Comparison of ENCODE assay signal across 8 mouse cellular contexts in the genomic region with DNA sequence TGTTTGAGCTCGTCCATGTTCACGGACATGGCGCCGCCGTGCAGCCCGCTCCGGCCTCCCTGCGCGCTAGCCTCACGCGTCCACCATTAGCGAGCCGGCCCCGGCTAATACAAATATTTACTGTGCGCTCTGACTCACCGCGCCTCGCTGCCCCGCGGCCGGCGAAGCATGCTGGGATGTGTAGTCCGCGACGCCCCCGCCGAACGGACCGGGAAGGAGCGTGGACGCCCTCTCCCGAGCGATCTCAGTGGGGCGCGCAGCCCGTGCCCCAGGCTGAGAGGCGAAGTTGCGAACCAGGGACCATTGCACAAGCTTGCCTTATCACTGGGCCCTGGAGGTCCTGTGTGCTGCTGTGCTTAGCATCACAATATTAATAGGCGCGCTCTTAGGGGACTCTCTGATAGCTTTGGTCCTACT. TPM values are rescaled to one million over a fixed set of nuclear protein-coding genes. Genes with fewer than 3 reads are reported as not detected.
DNase-seq lines count a peak whose midpoint lies in the region; ATAC-seq and TF ChIP-seq lines count a peak whose summit lies in the region.

No protein-coding gene starts in this region.

- DNase-seq in G1E (ENCODE audit: low spot score): peak; percentile 85
- DNase-seq in cerebellum, adult 18-20 months: peak; percentile 93
- peak; percentile 87 to 92 for DNase-seq in heart, postnatal 36 days
- DNase-seq in layer of hippocampus, adult 8-10 months (ENCODE audit: low spot score in 2 of 2): peak; percentile 88 to 92
- DNase-seq in lung, embryonic 14.5 days: peak; percentile 94
- peak; percentile 86 for DNase-seq in testis, postnatal 14 days (ENCODE audit: low spot score)

- H3K27me3 ChIP-seq in G1E (ENCODE audit: insufficient read depth, low read length): no peaks in the 10 kb centered on the region
- H3K27me3 ChIP-seq in forebrain, embryonic 16.5 days (replicated peaks; ENCODE audit: control insufficient read depth, insufficient read depth, low read length): no peaks in the 10 kb centered on the region
- H3K27me3 ChIP-seq in lung, embryonic 14.5 days (ENCODE audit: insufficient read depth, low read length): no peaks in the 10 kb centered on the region

- ATAC-seq in G1E (ENCODE audit: extremely low read depth, insufficient number of reproducible peaks, low FRiP score, poor library complexity, severe bottlenecking): peak; percentile 24; the same call in 1 of the 2 replicates
- peak; percentile 76 for ATAC-seq in forebrain, embryonic 16.5 days
- peak; percentile 73 for ATAC-seq in lung, embryonic 14.5 days (ENCODE audit: insufficient read depth)
- ATAC-seq in neutrophil, adult 5-6 weeks (ENCODE audit: extremely low read depth, insufficient number of reproducible peaks, low FRiP score, poor library complexity, severe bottlenecking): peak; percentile 46

- peak overlapping the region; percentile 89 for H3K4me3 ChIP-seq in G1E (ENCODE audit: low read depth, low read length)
- H3K4me3 ChIP-seq in forebrain, embryonic 16.5 days (replicated peaks; ENCODE audit: low read length): peak overlapping the region; percentile 92
- peak overlapping the region; percentile 80 for H3K4me3 ChIP-seq in lung, embryonic 14.5 days (ENCODE audit: low read depth, low read length)

- intact Hi-C loops in heart, postnatal 36 days (cut with DNase I): loop anchor here (2.0 kb wide), 1 partner anchor 33 kb away; no protein-coding TSS in a partner anchor

- TF ChIP-seq CTCF in G1E (IDR thresholded peaks at IDR 0.05; ENCODE audit: low read depth, low read length): no peak
- TF ChIP-seq CTCF in lung, embryonic 14.5 days (IDR thresholded peaks at IDR 0.05; ENCODE audit: low read depth): peak; percentile 38

- peak overlapping the region; percentile 99 for H3K27ac ChIP-seq in forebrain, embryonic 16.5 days (ENCODE audit: low read length)
- H3K27ac ChIP-seq in lung, embryonic 14.5 days (ENCODE audit: low read depth): peak overlapping the region; percentile 100

- peak overlapping the region; percentile 78 for H3K9ac ChIP-seq in forebrain, embryonic 16.5 days (replicated peaks; ENCODE audit: low read depth, low read length)
- H3K9ac ChIP-seq in lung, embryonic 14.5 days: peak overlapping the region; percentile 88

- peaks cover 74% of the 10 kb centered on the region for H3K4me1 ChIP-seq in G1E (ENCODE audit: insufficient read depth, low read depth, low read length)
- peaks cover 33% of the 10 kb centered on the region for H3K4me1 ChIP-seq in forebrain, embryonic 16.5 days (replicated peaks; ENCODE audit: control insufficient read depth, insufficient read depth, low read length)
- H3K4me1 ChIP-seq in lung, embryonic 14.5 days (ENCODE audit: insufficient read depth): peaks cover 19% of the 10 kb centered on the region

- no peaks in the 10 kb centered on the region for H3K9me3 ChIP-seq in G1E (replicated peaks)
- H3K9me3 ChIP-seq in forebrain, embryonic 16.5 days (ENCODE audit: control insufficient read depth, low read length): no peaks in the 10 kb centered on the region
- no peaks in the 10 kb centered on the region for H3K9me3 ChIP-seq in lung, embryonic 14.5 days (ENCODE audit: low read depth, low read length)

- peak overlapping the region; percentile 62 for H3K4me2 ChIP-seq in forebrain, embryonic 16.5 days (ENCODE audit: low read length)
- peak overlapping the region; percentile 95 for H3K4me2 ChIP-seq in lung, embryonic 14.5 days

- under 1% methylated on average over 40 of the region's 40 CpGs for WGBS in forebrain, embryonic 16.5 days
- WGBS in lung, embryonic 14.5 days: under 1% methylated on average over 40 of the region's 40 CpGs

- H3K36me3 ChIP-seq in G1E (replicated peaks): peaks cover 36% of the 10 kb centered on the region
- no peaks in the 10 kb centered on the region for H3K36me3 ChIP-seq in forebrain, embryonic 16.5 days (ENCODE audit: control insufficient read depth, insufficient read depth)
- peaks cover 18% of the 10 kb centered on the region for H3K36me3 ChIP-seq in lung, embryonic 14.5 days (ENCODE audit: insufficient read depth)

RNA-seq across cellular contexts. Expression of gene Ubald1, which starts 0.4 kb away (rescaled TPM):
- 58.9 and 70.4 TPM in 2 replicates for total RNA-seq in G1E (2014; fragmentation: Nextera tagmentation)
- total RNA-seq in G1E (2017): 6.9 and 7.2 TPM in 2 replicates
- 189 and 228 TPM in 2 replicates for polyA plus RNA-seq in G1E (2012)
- polyA plus RNA-seq in forebrain, embryonic 16.5 days (2015; fragmentation: Nextera tagmentation; extraction: Ambion mirVana): 49.9 and 51.8 TPM in 2 replicates
- 10 to 100 TPM; 20.0 to 21.6 TPM for total RNA-seq in heart, postnatal 36 days (2021)
- total RNA-seq in layer of hippocampus, adult 8-10 months (2022): 10 to 100 TPM; 76.3 to 89.8 (median 82.7) TPM
- polyA plus RNA-seq in lung, embryonic 14.5 days (2014; fragmentation: Nextera tagmentation; extraction: Ambion mirVana): 38.7 and 39.3 TPM in 2 replicates
- total RNA-seq in neutrophil, adult 5-6 weeks (2017): 33.1 and 36.3 TPM in 2 replicates

RNA-seq across cellular contexts. Expression of gene Mgrn1, which starts 6.3 kb away (rescaled TPM):
- total RNA-seq in G1E (2014; fragmentation: Nextera tagmentation) (30.4 and 32.1 TPM in 2 replicates), G1E (2017) (16.1 and 18.6 TPM in 2 replicates)
- 19.3 and 22.5 TPM in 2 replicates for polyA plus RNA-seq in G1E (2012)
- polyA plus RNA-seq in forebrain, embryonic 16.5 days (2015; fragmentation: Nextera tagmentation; extraction: Ambion mirVana): 104 and 108 TPM in 2 replicates
- 100 to 1,000 TPM; 154 to 155 TPM for total RNA-seq in heart, postnatal 36 days (2021)
- 100 to 1,000 TPM; 204 to 222 (median 214) TPM for total RNA-seq in layer of hippocampus, adult 8-10 months (2022)
- polyA plus RNA-seq in lung, embryonic 14.5 days (2014; fragmentation: Nextera tagmentation; extraction: Ambion mirVana): 88.0 and 88.8 TPM in 2 replicates
- 78.8 and 85.0 TPM in 2 replicates for total RNA-seq in neutrophil, adult 5-6 weeks (2017)

RNA-seq across cellular contexts. Expression of gene 4930562C15Rik, which starts 44.5 kb away (rescaled TPM):
- total RNA-seq in G1E (2014; fragmentation: Nextera tagmentation) (not detected in 2 replicates), G1E (2017) (0.06 and 0.16 TPM in 2 replicates)
- not detected in 2 replicates for polyA plus RNA-seq in G1E (2012)
- polyA plus RNA-seq in forebrain, embryonic 16.5 days (2015; fragmentation: Nextera tagmentation; extraction: Ambion mirVana): 0.15 and 0.80 TPM in 2 replicates
- total RNA-seq in heart, postnatal 36 days (2021): not detected
- not detected for total RNA-seq in layer of hippocampus, adult 8-10 months (2022)
- 1.0 and 1.1 TPM in 2 replicates for polyA plus RNA-seq in lung, embryonic 14.5 days (2014; fragmentation: Nextera tagmentation; extraction: Ambion mirVana)
- 0.58 and 2.6 TPM in 2 replicates for total RNA-seq in neutrophil, adult 5-6 weeks (2017)

RNA-seq across cellular contexts. Expression of gene Nudt16l1, which starts 58.8 kb away (rescaled TPM):
- total RNA-seq in G1E (2014; fragmentation: Nextera tagmentation) (21.7 and 23.1 TPM in 2 replicates), G1E (2017) (20.5 and 21.6 TPM in 2 replicates)
- polyA plus RNA-seq in G1E (2012): 37.8 and 42.9 TPM in 2 replicates
- 139 and 148 TPM in 2 replicates for polyA plus RNA-seq in forebrain, embryonic 16.5 days (2015; fragmentation: Nextera tagmentation; extraction: Ambion mirVana)
- 10 to 100 TPM; 20.5 to 21.3 TPM for total RNA-seq in heart, postnatal 36 days (2021)
- 10 to 100 TPM; 75.3 to 81.3 (median 78.2) TPM for total RNA-seq in layer of hippocampus, adult 8-10 months (2022)
- polyA plus RNA-seq in lung, embryonic 14.5 days (2014; fragmentation: Nextera tagmentation; extraction: Ambion mirVana): 145 and 154 TPM in 2 replicates
- total RNA-seq in neutrophil, adult 5-6 weeks (2017): 9.9 and 17.4 TPM in 2 replicates

Comparison
In these comparisons a context has a peak if more than half of its experiments do, and no peak if none do; other contexts are left out.
1. Peak in every context shown above with its lines: DNase-seq, ATAC-seq, H3K4me3 ChIP-seq and H3K27ac ChIP-seq.
2. ATAC-seq: peak in every context shown above with its lines; median percentile 76 in forebrain, embryonic 16.5 days; 73 in lung, embryonic 14.5 days; 46 in neutrophil, adult 5-6 weeks; 24 in G1E.